Mouse (Mus musculus): ENCODE results near the gene Ssr1.

DNA sequence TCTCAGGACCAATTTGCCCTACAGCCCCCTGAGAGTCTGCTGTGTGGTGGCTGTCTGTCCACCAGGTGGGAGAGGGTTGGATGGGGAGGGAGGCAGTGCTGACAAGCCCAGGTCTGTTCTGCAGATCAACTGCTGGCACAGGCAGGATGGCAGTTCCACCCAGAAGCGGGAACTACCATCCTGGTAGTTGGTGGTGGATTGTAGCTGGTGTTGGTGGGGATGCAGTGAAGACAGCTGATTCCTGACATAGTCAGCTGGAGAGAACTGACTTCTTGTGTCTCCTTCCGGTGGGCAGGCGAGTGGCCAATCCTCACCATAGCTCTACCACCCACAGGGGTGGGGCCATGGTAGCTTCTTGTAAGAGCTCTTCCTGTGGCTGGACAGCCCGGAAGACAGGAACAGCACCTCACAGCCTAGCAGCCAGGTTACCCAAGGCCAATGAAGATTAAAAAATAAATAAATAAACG lies 16.5 kb upstream of the Ssr1 start:
- TF ChIP-seq POLR2A (IDR thresholded peaks at IDR 0.05; ENCODE audit: insufficient read depth, low read depth, low read length): no peak
- no peak for TF ChIP-seq CTCF (IDR thresholded peaks at IDR 0.05; ENCODE audit: insufficient read depth, low read depth, low read length)

Measured in olfactory bulb, adult 2 months (tissue).